Comparison of ENCODE assay signal across 9 mouse cellular contexts in genomic region chr5:100304403-100304802, GRCm38 (mm10).
A peak's percentile ranks its signal among the peaks of the same experiment; 100 is the strongest.
DNase-seq lines count a peak whose midpoint lies in the region; ATAC-seq and TF ChIP-seq lines count a peak whose summit lies in the region.
"Had no signal": no experiment of that assay in that cellular context is flagged by ENCODE, and none has a peak within 500 bp of the region (broad histone marks: within the 10 kb centered on the region; RNA-seq: fewer than 3 reads in every experiment).

No protein-coding gene starts in this region.

- peak; percentile 47; the same call in 1 of the 2 replicates for TF ChIP-seq CTCF in brain, embryonic 14.5 days (IDR thresholded peaks at IDR 0.05; ENCODE audit: borderline replicate concordance, extremely low read depth, insufficient read depth, insufficient read length)
- peak; percentile 87 for TF ChIP-seq CTCF in midbrain, postnatal 0 days (IDR thresholded peaks at IDR 0.05)

- DNase-seq in heart, adult 11 months: peak; percentile 65
- DNase-seq in limb, embryonic 14.5 days (ENCODE audit: low spot score): peak; percentile 57
- DNase-seq in limb, embryonic 10.5 days (ENCODE audit: low spot score): no peak
- DNase-seq in brain, embryonic 14.5 days (ENCODE audit: low read depth): peak; percentile 70
- peak; percentile 77 for DNase-seq in midbrain, postnatal 0 days (ENCODE audit: low spot score)
- DNase-seq: thymus, adult 2 months had no signal

- H3K4me1 ChIP-seq in heart, embryonic 12.5 days (replicated peaks): no peaks in the 10 kb centered on the region
- no peaks in the 10 kb centered on the region for H3K4me1 ChIP-seq in limb, embryonic 14.5 days (ENCODE audit: control insufficient read depth, insufficient read depth, low read length)
- no peaks in the 10 kb centered on the region for H3K4me1 ChIP-seq in limb, embryonic 10.5 days
- H3K4me1 ChIP-seq in midbrain, postnatal 0 days (ENCODE audit: insufficient read depth, low read length): peaks cover 1% of the 10 kb centered on the region; the same call in 1 of the 2 replicates
- H3K4me1 ChIP-seq: limb, embryonic 12.5 days had no signal

- no peak overlapping the region for H3K4me2 ChIP-seq in heart, embryonic 12.5 days
- no peak overlapping the region for H3K4me2 ChIP-seq in limb, embryonic 14.5 days (replicated peaks; ENCODE audit: low read depth, low read length, severe bottlenecking)
- H3K4me2 ChIP-seq in midbrain, postnatal 0 days (ENCODE audit: low read depth, low read length, poor library complexity, severe bottlenecking): no peak overlapping the region
- H3K4me2 ChIP-seq: limb, embryonic 12.5 days had no signal

- no peak overlapping the region for H3K27ac ChIP-seq in heart, embryonic 12.5 days (ENCODE audit: poor library complexity, severe bottlenecking)
- no peak overlapping the region for H3K27ac ChIP-seq in limb, embryonic 14.5 days (replicated peaks; ENCODE audit: low read depth, low read length)
- no peak overlapping the region for H3K27ac ChIP-seq in limb, embryonic 10.5 days
- no peak overlapping the region for H3K27ac ChIP-seq in midbrain, postnatal 0 days (ENCODE audit: low read depth, low read length)
- H3K27ac ChIP-seq: limb, embryonic 12.5 days had no signal

- H3K36me3 ChIP-seq in heart, embryonic 12.5 days: no peaks in the 10 kb centered on the region
- no peaks in the 10 kb centered on the region for H3K36me3 ChIP-seq in limb, embryonic 14.5 days (ENCODE audit: control insufficient read depth, insufficient read depth, low read length)
- H3K36me3 ChIP-seq in limb, embryonic 10.5 days: no peaks in the 10 kb centered on the region
- H3K36me3 ChIP-seq in midbrain, postnatal 0 days (ENCODE audit: insufficient read depth, low read length): no peaks in the 10 kb centered on the region
- H3K36me3 ChIP-seq: limb, embryonic 12.5 days had no signal

- no peak for ATAC-seq in heart, embryonic 12.5 days (ENCODE audit: insufficient number of reproducible peaks, low FRiP score)
- ATAC-seq in limb, embryonic 14.5 days (ENCODE audit: low FRiP score, low read depth): no peak
- ATAC-seq in midbrain, postnatal 0 days (ENCODE audit: low FRiP score): 0 out of 2 replicates have a peak, but pooled peaks have one; percentile 63
- ATAC-seq in activated CD4-positive, CD25-positive, alpha-beta regulatory T cell, adult 4 months: no peak

- no peak overlapping the region for H3K9ac ChIP-seq in heart, embryonic 12.5 days
- H3K9ac ChIP-seq in limb, embryonic 14.5 days (ENCODE audit: low read depth, low read length, severe bottlenecking): no peak overlapping the region
- no peak overlapping the region for H3K9ac ChIP-seq in midbrain, postnatal 0 days (replicated peaks; ENCODE audit: low read length, poor library complexity, severe bottlenecking)
- H3K9ac ChIP-seq: limb, embryonic 12.5 days had no signal

- H3K27me3 ChIP-seq in heart, embryonic 12.5 days (replicated peaks): 0 out of 2 replicates have a peak, but pooled peaks cover 6% of the 10 kb centered on the region
- no peaks in the 10 kb centered on the region for H3K27me3 ChIP-seq in limb, embryonic 14.5 days (ENCODE audit: control insufficient read depth, insufficient read depth, low read length)
- H3K27me3 ChIP-seq in limb, embryonic 10.5 days (ENCODE audit: low read depth, poor library complexity, severe bottlenecking): no peaks in the 10 kb centered on the region
- no peaks in the 10 kb centered on the region for H3K27me3 ChIP-seq in midbrain, postnatal 0 days (ENCODE audit: insufficient read depth, low read length)
- H3K27me3 ChIP-seq: limb, embryonic 12.5 days had no signal

- TF ChIP-seq POLR2A in limb, embryonic 14.5 days (IDR thresholded peaks at IDR 0.05; ENCODE audit: borderline replicate concordance, extremely low read depth, insufficient read depth, insufficient read length): no peak
- TF ChIP-seq POLR2A in brain, embryonic 14.5 days (IDR thresholded peaks at IDR 0.05; ENCODE audit: borderline replicate concordance, extremely low read depth, insufficient read depth, insufficient read length, poor library complexity, severe bottlenecking): no peak

- WGBS in heart, embryonic 12.5 days: 67% methylated on average over 3 of the region's 3 CpGs
- WGBS in limb, embryonic 14.5 days: 73% methylated on average over 3 of the region's 3 CpGs
- 76% methylated on average over 3 of the region's 3 CpGs for WGBS in limb, embryonic 10.5 days
- WGBS in midbrain, postnatal 0 days: 79% methylated on average over 3 of the region's 3 CpGs

- no peaks in the 10 kb centered on the region; the same call in 1 of the 2 replicates for H3K9me3 ChIP-seq in heart, embryonic 12.5 days (replicated peaks)
- H3K9me3 ChIP-seq in limb, embryonic 14.5 days (ENCODE audit: control insufficient read depth, low read length): no peaks in the 10 kb centered on the region
- no peaks in the 10 kb centered on the region for H3K9me3 ChIP-seq in limb, embryonic 10.5 days (replicated peaks)
- H3K9me3 ChIP-seq in midbrain, postnatal 0 days (ENCODE audit: low read length): no peaks in the 10 kb centered on the region
- H3K9me3 ChIP-seq: limb, embryonic 12.5 days had no signal

- H3K4me3 ChIP-seq in heart, embryonic 12.5 days: no peak overlapping the region
- H3K4me3 ChIP-seq in limb, embryonic 14.5 days (replicated peaks; ENCODE audit: low read length): no peak overlapping the region
- no peak overlapping the region for H3K4me3 ChIP-seq in limb, embryonic 10.5 days
- no peak overlapping the region for H3K4me3 ChIP-seq in midbrain, postnatal 0 days (ENCODE audit: low read depth, low read length)
- H3K4me3 ChIP-seq: limb, embryonic 12.5 days had no signal
